Mouse (Mus musculus) E14TG2a.4 (cell line): ENCODE results near the gene Clstn3.
"Not testable (repeated sequence)": the region's sequence is repeated elsewhere in the genome, so short reads cannot be mapped to it uniquely, and the experiment has no call there.

Experiments
- H3K27me3 ChIP-seq: 2 replicates; pipeline ENCODE4 v1.6.1; 2014; ENCODE audit warnings: low read length, control low read depth; ENCODE audit not compliant: insufficient read depth
- H3K36me3 ChIP-seq: 2 replicates; pipeline ENCODE4 v1.6.1; 2014; ENCODE audit warnings: low read length, control low read depth; ENCODE audit not compliant: insufficient read depth
- H3K4me1 ChIP-seq: replicated peaks from 2 replicates; pipeline ENCODE4 v1.6.1; 2014; ENCODE audit warnings: low read depth, low read length, control low read depth
- H3K4me3 ChIP-seq: replicated peaks from 2 replicates; pipeline ENCODE4 v1.5.1; 2014; ENCODE audit warnings: mild to moderate bottlenecking, low read length
- H3K9me3 ChIP-seq: 2 replicates; pipeline ENCODE4 v1.6.1; 2014; ENCODE audit warnings: low read length, control low read depth
- CTCF ChIP-seq: conservative IDR thresholded peaks from 2 replicates; pipeline ENCODE4 v1.5.1; 2014; ENCODE audit warnings: low read length
- NANOG ChIP-seq: IDR thresholded peaks from 2 replicates; pipeline ENCODE4 v1.6.1; 2014; ENCODE audit warnings: borderline replicate concordance, low read length, mixed read lengths
- POU5F1 ChIP-seq: IDR thresholded peaks from 2 replicates; pipeline ENCODE4 v1.6.1; 2014; ENCODE audit warnings: low read length, borderline replicate concordance

The Clstn3 gene

DNA sequence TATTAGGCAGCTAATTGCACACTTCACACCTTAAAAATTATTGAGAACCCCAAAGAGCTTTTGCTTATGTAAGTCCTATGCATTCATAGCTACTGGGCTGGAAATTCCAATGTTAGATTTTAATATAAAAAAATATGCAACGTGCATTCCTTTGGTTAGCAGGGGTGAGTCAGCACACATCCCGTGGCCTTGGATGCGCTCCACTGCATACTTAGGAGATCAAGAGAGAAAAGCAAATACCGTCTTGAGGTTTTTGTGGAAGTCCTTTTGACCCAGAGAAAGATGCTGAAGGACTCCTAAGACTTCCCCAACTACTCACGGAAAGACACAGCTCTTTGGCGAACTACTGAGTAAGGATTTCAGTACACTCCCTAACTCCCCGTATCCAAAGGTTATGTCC is 20.3 kb upstream of the Clstn3 start:
- Histone ChIP-seq H3K4me3 (peak overlapping the region; percentile 73; the same call in 1 of the 2 replicates), H3K27me3 (no peaks in the 10 kb centered on the region), H3K9me3 (no peaks in the 10 kb centered on the region), H3K36me3 (no peaks in the 10 kb centered on the region), H3K4me1 (peaks cover 34% of the 10 kb centered on the region)
- TF ChIP-seq CTCF: no peak
- no peak for TF ChIP-seq POU5F1
- no peak for TF ChIP-seq NANOG

DNA sequence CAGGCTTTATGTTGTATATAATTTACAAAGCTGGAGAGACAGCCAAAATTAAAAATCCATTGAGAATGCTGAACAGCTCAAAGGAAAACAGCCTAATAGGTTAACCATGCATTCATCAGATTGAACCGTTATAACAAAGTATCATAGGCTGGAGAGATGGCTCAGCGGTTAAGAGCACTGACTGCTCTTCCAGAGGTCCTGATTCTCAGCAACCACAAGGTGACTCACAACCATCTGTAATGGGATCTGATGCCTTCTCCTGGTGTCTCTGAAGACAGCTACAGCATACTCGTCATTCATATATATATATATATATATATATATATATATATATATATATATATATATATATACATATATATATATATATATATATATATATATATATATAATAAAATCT is 19.2 kb upstream of the Clstn3 start:
- peaks cover 44% of the 10 kb centered on the region for H3K4me1 ChIP-seq
- not testable (repeated sequence) for H3K9me3 ChIP-seq, H3K27me3 ChIP-seq, H3K36me3 ChIP-seq, H3K4me3 ChIP-seq

DNA sequence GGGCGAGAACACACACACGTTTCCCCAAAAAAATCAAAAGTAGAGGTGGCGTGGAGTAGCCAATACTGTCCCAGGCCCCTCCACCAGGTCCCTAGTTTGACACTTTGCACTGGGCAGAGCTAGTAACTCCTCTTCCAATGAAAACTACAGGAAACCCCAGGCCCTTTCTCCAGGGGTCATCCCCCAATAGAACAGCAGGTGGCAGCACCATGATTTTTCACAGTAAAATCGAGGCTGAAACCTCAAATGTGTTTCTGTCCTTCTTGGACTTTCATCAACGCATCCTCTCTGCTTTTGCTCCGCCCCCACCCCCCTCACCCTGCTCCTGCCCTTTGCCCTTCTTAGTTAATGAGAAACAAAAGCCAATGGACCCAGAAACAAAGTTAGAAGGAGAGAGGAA is 17.0 kb upstream of the Clstn3 start:
- TF ChIP-seq POU5F1 (no peak), CTCF (peak; percentile 82), NANOG (no peak)
- Histone ChIP-seq H3K4me1 (peaks cover 66% of the 10 kb centered on the region), H3K4me3 (peak overlapping the region; percentile 29; the same call in 1 of the 2 replicates), H3K27me3 (no peaks in the 10 kb centered on the region), H3K36me3 (peaks cover 10% of the 10 kb centered on the region), H3K9me3 (no peaks in the 10 kb centered on the region)

DNA sequence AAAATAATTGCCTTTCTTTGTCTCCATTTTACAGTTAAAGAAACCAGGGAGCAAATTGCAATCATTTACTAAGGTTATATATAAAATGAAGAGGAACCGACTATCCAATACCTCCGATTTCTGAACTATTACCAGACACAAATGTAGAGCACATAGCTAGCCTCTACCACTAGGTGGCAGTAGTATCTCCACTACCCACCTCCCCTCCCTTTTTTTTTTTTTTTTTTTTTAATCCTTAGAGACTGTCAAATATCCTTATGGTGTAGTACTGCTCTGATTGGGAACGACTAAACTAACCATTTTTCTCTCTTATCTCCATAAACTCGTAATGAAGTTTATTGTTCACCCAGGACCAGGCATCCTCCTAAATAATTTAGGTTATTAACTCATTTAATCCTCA is 15.7 kb upstream of the Clstn3 start:
- peaks cover 71% of the 10 kb centered on the region for H3K4me1 ChIP-seq
- H3K9me3 ChIP-seq: no peaks in the 10 kb centered on the region
- H3K4me3 ChIP-seq: no peak overlapping the region
- TF ChIP-seq CTCF (peak; percentile 84), NANOG (no peak), POU5F1 (no peak)
- peaks cover 17% of the 10 kb centered on the region for H3K36me3 ChIP-seq
- no peaks in the 10 kb centered on the region for H3K27me3 ChIP-seq

DNA sequence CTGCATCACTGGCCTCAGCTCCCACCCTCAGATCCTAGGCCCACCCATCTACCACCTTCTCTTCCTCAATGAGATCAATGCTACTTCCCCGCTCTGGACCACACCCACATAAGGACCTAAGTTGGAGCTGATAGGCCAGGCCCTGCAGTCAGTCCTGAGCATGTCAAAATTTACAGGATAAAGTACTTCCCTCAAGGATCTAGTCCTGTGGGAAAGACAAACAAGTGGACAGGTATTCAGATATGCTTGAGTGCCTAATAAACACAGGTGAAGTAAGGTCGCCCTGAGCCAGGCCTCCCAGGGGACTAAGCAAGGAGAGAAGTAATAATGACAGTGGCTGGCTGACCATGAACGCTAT is 15.0 kb upstream of the Clstn3 start:
- no peak overlapping the region for H3K4me3 ChIP-seq
- no peaks in the 10 kb centered on the region for H3K9me3 ChIP-seq
- H3K27me3 ChIP-seq: no peaks in the 10 kb centered on the region

DNA sequence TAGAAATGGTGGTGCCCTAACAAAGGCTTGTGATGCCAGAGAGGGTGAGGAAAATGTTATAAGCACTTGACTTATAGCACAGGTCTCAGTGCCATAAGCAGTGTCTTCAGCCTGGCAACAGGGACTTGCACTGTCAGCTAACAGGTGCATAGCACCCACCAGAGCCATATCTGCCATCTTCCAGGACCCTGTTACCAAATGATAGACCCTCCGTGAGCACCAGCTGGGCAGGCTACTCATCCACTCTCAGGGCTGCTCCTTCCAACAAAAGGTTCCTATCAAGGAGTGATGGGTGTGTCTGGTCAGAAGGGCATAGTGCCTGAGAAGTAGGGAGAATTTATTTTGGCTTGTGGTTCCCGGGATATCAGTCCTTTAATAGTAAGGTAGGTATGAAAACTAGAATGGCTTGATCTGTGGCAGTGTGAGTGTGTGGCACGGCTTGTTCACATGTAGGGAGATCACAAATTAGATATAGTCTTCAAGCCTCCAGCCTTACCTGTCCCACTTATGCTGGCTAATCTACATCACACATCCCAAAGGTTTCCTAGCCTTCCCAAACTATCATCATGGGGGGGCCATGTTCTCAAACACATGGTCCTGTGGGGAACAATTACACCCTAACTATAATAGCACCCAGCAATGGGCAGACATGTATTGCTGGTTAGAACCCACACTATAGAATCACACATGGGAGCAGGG is 14.4 kb upstream of the Clstn3 start:
- peaks cover 17% of the 10 kb centered on the region for H3K36me3 ChIP-seq
- peak overlapping the region; percentile 90 for H3K4me3 ChIP-seq
- TF ChIP-seq NANOG (no peak), CTCF (no peak), POU5F1 (no peak)
- H3K27me3 ChIP-seq: no peaks in the 10 kb centered on the region
- no peaks in the 10 kb centered on the region for H3K9me3 ChIP-seq
- peaks cover 63% of the 10 kb centered on the region for H3K4me1 ChIP-seq

More for the DNA sequence above, 15.0 kb upstream of the Clstn3 start:
- peaks cover 17% of the 10 kb centered on the region for H3K36me3 ChIP-seq
- TF ChIP-seq CTCF (no peak), POU5F1 (no peak), NANOG (no peak)
- peaks cover 63% of the 10 kb centered on the region for H3K4me1 ChIP-seq

DNA sequence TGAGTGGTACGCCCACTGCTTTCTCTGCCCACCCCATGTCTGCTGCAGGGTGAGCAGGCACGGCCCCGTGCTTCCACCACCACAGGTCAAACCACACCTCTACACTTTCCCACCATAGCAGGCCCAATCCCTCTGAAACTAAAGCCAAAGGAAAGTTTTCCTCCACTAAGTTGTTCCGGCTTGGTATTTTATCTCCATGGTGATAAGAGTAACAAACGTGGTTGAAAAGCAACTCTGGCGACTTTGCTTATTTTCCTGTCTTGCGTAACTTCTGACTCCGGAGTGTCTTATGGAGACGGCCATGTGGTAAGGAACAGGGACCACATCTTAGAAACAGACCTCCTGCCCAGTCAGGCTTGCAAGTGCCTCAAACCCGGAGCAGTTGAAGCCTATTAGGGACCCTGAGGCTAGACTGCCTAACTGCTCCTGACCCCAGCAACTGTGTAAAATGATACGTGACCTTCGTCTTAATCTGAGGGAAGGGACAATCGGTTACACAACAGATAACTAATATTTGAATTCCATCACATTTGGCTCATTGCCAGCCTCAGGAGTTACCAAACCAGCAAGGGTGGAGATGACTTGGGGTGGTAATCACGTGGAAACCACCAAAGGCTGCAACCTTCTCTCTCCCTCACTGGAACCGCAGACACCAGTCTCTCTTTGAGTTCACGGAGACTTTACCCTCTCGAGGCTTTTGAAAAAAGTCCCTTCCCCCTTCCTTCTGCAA is 13.5 kb upstream of the Clstn3 start:
- H3K4me1 ChIP-seq: peaks cover 72% of the 10 kb centered on the region
- H3K9me3 ChIP-seq: no peaks in the 10 kb centered on the region
- H3K27me3 ChIP-seq: no peaks in the 10 kb centered on the region
- H3K4me3 ChIP-seq: peak overlapping the region; percentile 90
- TF ChIP-seq POU5F1 (no peak), NANOG (no peak), CTCF (no peak)
- peaks cover 17% of the 10 kb centered on the region for H3K36me3 ChIP-seq

DNA sequence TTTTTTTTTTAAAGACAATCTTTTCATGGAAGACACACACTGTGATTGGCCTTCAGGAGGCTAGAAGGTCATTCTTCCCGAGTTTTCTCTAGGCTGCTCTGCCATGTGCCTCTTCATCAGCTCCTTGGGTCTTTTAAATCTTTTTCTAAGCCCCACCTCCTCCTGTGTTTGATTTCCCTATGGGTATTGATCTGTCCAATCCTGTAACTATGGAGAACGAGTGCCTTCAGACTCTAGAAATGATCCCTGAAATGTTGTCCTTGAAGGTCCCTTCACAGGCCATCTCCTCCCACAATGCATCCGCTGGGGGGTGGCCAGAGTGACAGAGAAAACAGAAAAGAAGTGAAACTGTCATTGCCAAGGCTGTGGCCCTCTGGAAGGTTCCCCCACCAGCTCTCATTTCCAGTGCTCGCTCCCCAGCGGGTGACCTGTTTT is 12.6 kb upstream of the Clstn3 start:
- TF ChIP-seq POU5F1: no peak
- TF ChIP-seq NANOG: 0 out of 2 replicates have a peak, but pooled peaks have one; percentile 4
- TF ChIP-seq CTCF: no peak
- Histone ChIP-seq H3K4me3 (peak overlapping the region; percentile 90), H3K9me3 (no peaks in the 10 kb centered on the region), H3K36me3 (peaks cover 17% of the 10 kb centered on the region), H3K4me1 (peaks cover 81% of the 10 kb centered on the region), H3K27me3 (no peaks in the 10 kb centered on the region)

DNA sequence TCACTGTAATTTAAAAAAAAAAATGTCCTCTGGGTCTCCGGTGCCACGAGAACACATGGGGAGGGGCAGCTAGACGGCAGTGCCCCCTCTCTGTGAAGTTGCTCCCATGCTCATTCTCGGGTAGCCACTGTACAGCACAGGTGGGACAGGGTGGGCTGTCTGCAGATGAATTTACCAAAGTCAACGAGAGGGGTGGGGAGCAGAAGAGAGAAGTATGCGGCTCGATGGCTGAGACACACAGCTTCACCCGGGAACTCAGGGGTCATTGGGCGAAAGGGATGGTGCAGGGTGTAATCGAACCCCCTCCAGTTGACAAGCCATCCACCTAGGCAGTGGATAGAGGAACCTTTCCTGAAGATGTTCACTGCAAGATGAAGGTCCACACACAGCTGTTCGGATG is 12.2 kb upstream of the Clstn3 start:
- Histone ChIP-seq H3K4me3 (peak overlapping the region; percentile 90), H3K4me1 (peaks cover 79% of the 10 kb centered on the region), H3K36me3 (peaks cover 17% of the 10 kb centered on the region), H3K9me3 (no peaks in the 10 kb centered on the region), H3K27me3 (no peaks in the 10 kb centered on the region)
- TF ChIP-seq CTCF (no peak), POU5F1 (no peak), NANOG (no peak)
